Mouse (Mus musculus) spleen, adult 2 months (tissue): ENCODE data around the gene A530032D15Rik.
"Not testable (repeated sequence)": the region's sequence is repeated elsewhere in the genome, so short reads cannot be mapped to it uniquely, and the experiment has no call there.

Experiments used
- CTCF ChIP-seq: fragments of 200-500 bp; IDR thresholded peaks from 2 replicates; pipeline ENCODE4 v1.5.1; 2011; ENCODE audit warnings: mild to moderate bottlenecking, inconsistent platforms; ENCODE audit not compliant: insufficient read depth, insufficient read length, insufficient replicate concordance; ENCODE audit errors: extremely low read depth
- POLR2A ChIP-seq: fragments of 200-500 bp; IDR thresholded peaks from 2 replicates; pipeline ENCODE4 v1.6.1; 2011; ENCODE audit warnings: low read depth, low read length, inconsistent platforms

DNA sequence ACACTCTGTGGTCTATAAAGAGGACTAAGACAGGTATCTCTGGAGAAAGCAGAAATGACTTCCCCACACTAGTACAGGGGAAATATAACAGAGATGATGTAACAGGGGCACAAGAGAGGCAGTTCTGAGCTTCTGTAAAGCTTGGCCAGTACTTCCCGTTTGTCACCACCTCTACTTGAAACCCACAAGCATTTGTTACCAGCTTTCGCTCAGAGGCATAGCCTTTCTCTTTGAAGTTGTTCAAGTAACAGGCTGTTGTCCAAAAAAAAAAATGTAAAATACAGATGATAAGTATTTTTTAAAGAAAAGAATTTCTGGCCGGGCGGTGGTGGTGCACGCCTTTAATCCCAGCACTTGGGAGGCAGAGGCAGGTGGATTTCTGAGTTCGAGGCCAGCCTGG is 76.0 kb downstream of the A530032D15Rik start:
- not testable (repeated sequence) for TF ChIP-seq CTCF, POLR2A
